Mouse (Mus musculus) lung, adult 2 months (tissue): ENCODE measurements around the gene Cyp3a13.

Experiments
- CTCF ChIP-seq: fragments of 200-500 bp; IDR thresholded peaks from 2 replicates; pipeline ENCODE4 v1.5.1; 2011; ENCODE audit warnings: mild to moderate bottlenecking, low read length, control low read depth; ENCODE audit not compliant: insufficient read depth
- POLR2A ChIP-seq: fragments of 200-500 bp; IDR thresholded peaks from 2 replicates; pipeline ENCODE4 v1.6.1; 2011; ENCODE audit warnings: low read depth, mild to moderate bottlenecking, control low read depth, low read length, borderline replicate concordance; ENCODE audit errors: extremely low read depth

DNA sequence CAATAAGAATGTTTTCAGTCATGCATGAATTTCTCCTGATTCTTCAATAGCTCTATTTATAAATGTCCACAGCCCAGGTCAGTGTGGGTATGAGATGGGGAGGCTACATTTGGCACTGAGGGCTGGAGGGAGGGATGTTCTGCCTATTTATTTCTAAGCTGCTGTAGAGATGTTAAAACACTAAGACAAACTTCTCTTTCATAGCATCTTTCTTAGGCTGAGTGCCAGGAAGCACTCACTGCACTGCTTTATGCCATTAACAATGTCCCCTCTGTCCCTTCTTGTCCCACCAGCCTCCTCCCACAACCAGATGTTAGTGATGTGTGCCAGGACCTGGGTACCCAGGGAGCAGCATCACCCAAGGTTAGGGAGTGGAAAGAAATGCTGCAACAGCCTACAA lies 45.1 kb upstream of the Cyp3a13 start:
- TF ChIP-seq CTCF: no peak
- no peak for TF ChIP-seq POLR2A
